Mouse (Mus musculus): ENCODE results near the gene Cd69. TPM values are rescaled to one million over a fixed set of nuclear protein-coding genes. Genes with fewer than 3 reads are reported as not detected.

Gene Cd69
- polyA plus RNA-seq, 1 experiment from 2014 or later = 0.48 TPM

DNA sequence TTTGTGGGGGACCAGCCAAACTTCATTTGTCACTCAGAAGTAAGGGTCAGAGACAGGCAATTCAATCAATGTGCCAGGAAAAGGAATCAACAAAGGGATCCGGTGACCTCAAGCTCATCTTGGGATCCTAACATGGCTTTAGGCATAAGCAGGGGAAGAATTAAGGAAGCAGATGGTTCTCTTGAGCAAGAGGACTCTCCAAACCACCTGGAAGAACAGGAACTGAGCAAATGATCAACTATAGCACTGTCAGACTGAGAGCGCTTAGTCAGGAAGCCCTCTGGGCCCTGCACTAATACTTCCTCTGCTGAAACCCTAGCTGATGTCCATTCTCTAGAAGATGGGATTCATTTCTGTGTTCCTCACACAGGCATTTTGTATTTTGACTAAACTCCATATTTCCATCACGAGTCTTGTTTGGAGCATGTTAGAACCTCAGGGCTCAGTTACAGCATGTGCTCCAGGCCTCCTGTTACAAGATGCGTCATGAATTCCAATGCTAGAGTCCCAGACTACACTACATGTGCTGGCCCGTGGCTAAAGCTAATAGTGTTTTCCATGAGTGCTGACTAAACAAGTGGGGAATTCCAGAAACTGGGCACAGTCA is 39.3 kb downstream of the Cd69 start:
- H3K27me3 ChIP-seq (replicated peaks; ENCODE audit: insufficient read depth, low read length) = no peaks in the 10 kb centered on the region
- H3K27ac ChIP-seq (ENCODE audit: low read length) = peak overlapping the region; percentile 85
- TF ChIP-seq CTCF (IDR thresholded peaks at IDR 0.05) (no peak), EP300 (IDR thresholded peaks at IDR 0.05) (peak; percentile 90)
- ATAC-seq = peak; percentile 59
- 36% methylated on average over 5 of the region's 5 CpGs for WGBS
- no peak overlapping the region for H3K9ac ChIP-seq (replicated peaks; ENCODE audit: low read depth)
- peak; percentile 89 for DNase-seq (ENCODE audit: low spot score)
- no peaks in the 10 kb centered on the region for H3K36me3 ChIP-seq (ENCODE audit: insufficient read depth, low read length)
- H3K4me3 ChIP-seq (ENCODE audit: low read depth, low read length) = no peak overlapping the region
- no peaks in the 10 kb centered on the region for H3K9me3 ChIP-seq (ENCODE audit: low read length)
- H3K4me2 ChIP-seq (replicated peaks; ENCODE audit: low read depth, low read length) = no peak overlapping the region
- H3K4me1 ChIP-seq (ENCODE audit: insufficient read depth, low read depth, low read length) = peaks cover 27% of the 10 kb centered on the region; the same call in 1 of the 2 replicates

DNA sequence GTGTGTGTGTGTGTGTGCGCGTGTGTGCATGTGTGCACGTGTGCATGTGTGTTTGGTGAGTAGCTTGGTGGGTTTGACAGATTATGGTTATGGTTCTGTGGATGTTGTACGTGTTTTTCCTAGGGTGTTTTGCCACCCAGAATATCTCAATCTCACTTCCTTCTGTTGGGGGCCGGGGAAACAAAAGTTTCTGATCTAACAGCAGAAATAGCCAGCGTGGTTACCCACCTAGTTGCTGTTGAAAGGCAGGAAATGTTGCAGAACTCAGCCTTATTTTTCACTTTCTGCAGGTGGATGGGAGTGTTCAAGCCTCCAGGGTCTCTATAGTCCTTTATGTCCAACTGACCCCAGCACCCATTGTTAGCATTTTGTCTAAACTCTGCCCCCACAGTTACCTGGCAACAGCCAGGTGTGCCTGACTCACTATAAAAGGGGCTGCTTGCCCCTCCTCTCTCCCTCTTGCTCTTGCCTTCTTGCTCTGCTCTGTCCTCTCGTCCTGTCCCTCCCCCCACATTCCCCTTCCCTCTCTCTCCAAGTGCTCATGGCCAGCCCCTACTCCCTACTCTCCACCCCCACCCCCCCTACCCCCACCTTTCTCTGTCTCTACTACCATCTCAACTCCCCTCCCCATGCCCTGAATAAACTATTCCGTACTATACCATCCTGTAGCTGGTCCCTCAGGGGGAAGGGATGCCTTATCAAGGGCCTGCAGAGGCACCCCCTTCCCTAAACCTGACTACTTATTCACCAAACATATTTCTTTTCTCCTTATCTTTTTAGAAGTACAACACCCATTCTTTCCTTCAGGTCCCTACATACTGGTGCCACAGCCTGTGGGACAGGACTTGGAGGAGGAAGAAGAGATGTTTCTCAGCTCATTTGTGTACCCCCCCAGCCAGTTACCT is 40.5 kb downstream of the Cd69 start:
- no peaks in the 10 kb centered on the region for H3K36me3 ChIP-seq (ENCODE audit: insufficient read depth, low read length)
- no peaks in the 10 kb centered on the region for H3K27me3 ChIP-seq (replicated peaks; ENCODE audit: insufficient read depth, low read length)
- DNase-seq (ENCODE audit: low spot score) (no peak), ATAC-seq (no peak)
- 51% methylated on average over 8 of the region's 8 CpGs for WGBS
- no peaks in the 10 kb centered on the region for H3K9me3 ChIP-seq (ENCODE audit: low read length)
- 0 out of 2 replicates have a peak overlapping the region, but pooled peaks have one; percentile 11 for H3K4me2 ChIP-seq (replicated peaks; ENCODE audit: low read depth, low read length)
- H3K9ac ChIP-seq (replicated peaks; ENCODE audit: low read depth) = no peak overlapping the region
- no peak overlapping the region for H3K4me3 ChIP-seq (ENCODE audit: low read depth, low read length)
- no peak for TF ChIP-seq CTCF (IDR thresholded peaks at IDR 0.05)
- no peak for TF ChIP-seq EP300 (IDR thresholded peaks at IDR 0.05)
- H3K27ac ChIP-seq (ENCODE audit: low read length) = peak overlapping the region; percentile 85
- H3K4me1 ChIP-seq (ENCODE audit: insufficient read depth, low read depth, low read length) = peaks cover 34% of the 10 kb centered on the region; the same call in 1 of the 2 replicates

DNA sequence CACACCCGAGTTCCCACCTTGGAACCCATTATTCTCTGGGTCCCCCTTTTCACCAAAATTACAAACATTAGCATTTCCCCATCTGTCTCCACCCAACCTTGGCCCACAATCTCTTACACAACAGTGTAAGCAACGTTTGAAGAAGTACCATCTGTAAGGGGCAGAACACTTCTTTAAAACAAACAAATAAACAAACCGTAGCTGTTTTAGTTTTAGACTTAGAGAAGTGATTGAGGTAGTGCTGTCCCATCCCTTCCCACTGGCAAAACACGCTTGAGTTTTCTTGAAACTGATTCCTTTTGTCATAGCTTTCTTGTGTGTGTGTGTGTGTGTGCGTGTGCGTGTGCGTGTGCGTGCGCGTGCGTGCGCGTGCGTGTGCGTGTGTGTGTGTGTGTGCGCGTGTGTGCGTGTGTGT is 41.3 kb downstream of the Cd69 start:
- Histone ChIP-seq H3K27me3 (replicated peaks; ENCODE audit: insufficient read depth, low read length) (no peaks in the 10 kb centered on the region), H3K9me3 (ENCODE audit: low read length) (no peaks in the 10 kb centered on the region), H3K4me2 (replicated peaks; ENCODE audit: low read depth, low read length) (no peak overlapping the region), H3K27ac (ENCODE audit: low read length) (peak overlapping the region; percentile 85), H3K4me1 (ENCODE audit: insufficient read depth, low read depth, low read length) (peaks cover 37% of the 10 kb centered on the region; the same call in 1 of the 2 replicates), H3K4me3 (ENCODE audit: low read depth, low read length) (no peak overlapping the region), H3K36me3 (ENCODE audit: insufficient read depth, low read length) (no peaks in the 10 kb centered on the region), H3K9ac (replicated peaks; ENCODE audit: low read depth) (no peak overlapping the region)
- peak; percentile 49 for DNase-seq (ENCODE audit: low spot score)
- no peak for ATAC-seq
- WGBS = 74% methylated on average over 16 of the region's 18 CpGs
- peak; percentile 22; the same call in 1 of the 2 replicates for TF ChIP-seq EP300 (IDR thresholded peaks at IDR 0.05)
- TF ChIP-seq CTCF (IDR thresholded peaks at IDR 0.05) = no peak

DNA sequence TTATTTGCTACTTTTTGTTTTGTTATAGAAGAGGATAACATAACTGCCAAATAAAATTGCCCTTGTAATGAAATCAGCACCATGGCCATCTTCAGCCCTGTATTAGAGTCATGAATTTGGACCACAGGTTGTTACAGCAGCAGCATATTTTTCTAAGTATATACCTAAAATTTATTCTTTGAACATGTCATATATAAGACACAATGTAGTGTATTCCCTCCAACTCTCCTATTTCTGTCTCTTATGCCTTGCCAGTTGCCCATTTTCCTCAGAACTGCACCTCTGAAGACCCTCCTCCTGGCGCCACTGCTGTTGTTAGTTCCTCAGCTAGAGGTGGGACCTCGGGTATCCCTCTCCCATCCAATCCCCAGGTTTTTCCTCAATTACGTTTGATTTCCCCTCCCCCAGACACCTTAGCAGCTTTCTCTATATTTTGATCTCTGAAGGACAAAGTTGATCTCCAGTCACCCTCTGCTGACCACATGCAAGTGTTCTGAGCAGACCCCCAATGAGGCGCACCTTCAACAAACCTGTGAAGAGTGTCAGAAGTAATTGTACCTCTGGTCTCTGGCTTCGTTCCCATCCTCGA is 41.8 kb downstream of the Cd69 start:
- no peaks in the 10 kb centered on the region for H3K36me3 ChIP-seq (ENCODE audit: insufficient read depth, low read length)
- peak overlapping the region; percentile 83 for H3K27ac ChIP-seq (ENCODE audit: low read length)
- no peak overlapping the region for H3K4me2 ChIP-seq (replicated peaks; ENCODE audit: low read depth, low read length)
- no peaks in the 10 kb centered on the region for H3K9me3 ChIP-seq (ENCODE audit: low read length)
- no peaks in the 10 kb centered on the region for H3K27me3 ChIP-seq (replicated peaks; ENCODE audit: insufficient read depth, low read length)
- H3K4me3 ChIP-seq (ENCODE audit: low read depth, low read length) = no peak overlapping the region
- DNase-seq (ENCODE audit: low spot score) = no peak
- 67% methylated on average over 6 of the region's 6 CpGs for WGBS
- H3K4me1 ChIP-seq (ENCODE audit: insufficient read depth, low read depth, low read length) = peaks cover 37% of the 10 kb centered on the region; the same call in 1 of the 2 replicates
- ATAC-seq = no peak
- no peak overlapping the region for H3K9ac ChIP-seq (replicated peaks; ENCODE audit: low read depth)
- TF ChIP-seq CTCF (IDR thresholded peaks at IDR 0.05) (no peak), EP300 (IDR thresholded peaks at IDR 0.05) (no peak)

DNA sequence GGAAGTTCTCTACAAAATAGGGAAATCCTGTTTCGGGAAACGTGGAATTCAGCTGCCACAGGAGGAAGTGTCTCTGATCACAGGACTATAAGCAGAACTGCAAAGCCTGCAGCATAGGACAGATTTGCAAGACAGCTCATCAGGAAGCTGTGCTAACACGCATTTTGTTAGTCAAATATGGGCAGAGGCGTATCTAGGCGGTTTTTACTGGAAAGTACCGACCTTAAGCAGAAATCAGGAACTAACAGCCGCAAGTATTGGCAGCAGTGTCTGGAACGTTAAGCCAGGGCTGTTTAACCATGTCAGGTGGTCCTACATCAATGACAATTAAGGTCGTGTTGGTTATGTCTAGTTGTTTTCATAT is 42.4 kb downstream of the Cd69 start:
- Histone ChIP-seq H3K9me3 (ENCODE audit: low read length) (no peaks in the 10 kb centered on the region), H3K4me3 (ENCODE audit: low read depth, low read length) (no peak overlapping the region), H3K36me3 (ENCODE audit: insufficient read depth, low read length) (no peaks in the 10 kb centered on the region), H3K9ac (replicated peaks; ENCODE audit: low read depth) (no peak overlapping the region), H3K4me1 (ENCODE audit: insufficient read depth, low read depth, low read length) (peaks cover 37% of the 10 kb centered on the region; the same call in 1 of the 2 replicates), H3K27me3 (replicated peaks; ENCODE audit: insufficient read depth, low read length) (no peaks in the 10 kb centered on the region), H3K27ac (ENCODE audit: low read length) (peak overlapping the region; percentile 83), H3K4me2 (replicated peaks; ENCODE audit: low read depth, low read length) (no peak overlapping the region)
- 25% methylated on average over 9 of the region's 9 CpGs for WGBS
- peak; percentile 93 for DNase-seq (ENCODE audit: low spot score)
- peak; percentile 96 for TF ChIP-seq EP300 (IDR thresholded peaks at IDR 0.05)
- TF ChIP-seq CTCF (IDR thresholded peaks at IDR 0.05) = no peak
- ATAC-seq = peak; percentile 35
